Mouse (Mus musculus): Measurements from ENCODE around the gene Neurl4. TPM values are rescaled to one million over a fixed set of nuclear protein-coding genes. Genes with fewer than 3 reads are reported as not detected.

The Neurl4 gene
- polyA plus RNA-seq, 1 experiment from 2014 or later: 12.5 TPM

- no peak overlapping the region for H3K9ac ChIP-seq
- H3K36me3 ChIP-seq (ENCODE audit: insufficient read depth): no peaks in the 10 kb centered on the region
- H3K4me3 ChIP-seq (ENCODE audit: low read depth, low read length): no peak overlapping the region
- WGBS: 40% methylated on average over 8 of the region's 8 CpGs
- H3K27ac ChIP-seq (ENCODE audit: low read depth): no peak overlapping the region; the same call in 1 of the 2 replicates
- H3K4me2 ChIP-seq: no peak overlapping the region
- no peak for TF ChIP-seq CTCF (IDR thresholded peaks at IDR 0.05; ENCODE audit: low read depth)
- ATAC-seq (ENCODE audit: insufficient read depth) (no peak), DNase-seq (no peak)
- no peaks in the 10 kb centered on the region for H3K9me3 ChIP-seq (ENCODE audit: low read depth, low read length)
- H3K4me1 ChIP-seq (ENCODE audit: insufficient read depth): no peaks in the 10 kb centered on the region
- H3K27me3 ChIP-seq (ENCODE audit: insufficient read depth, low read length): peaks cover under 1% of the 10 kb centered on the region; the same call in 1 of the 2 replicates
Observed at GRCm38 (mm10) chr11:69864138-69864860, 36.6 kb upstream of the Neurl4 start.

DNA sequence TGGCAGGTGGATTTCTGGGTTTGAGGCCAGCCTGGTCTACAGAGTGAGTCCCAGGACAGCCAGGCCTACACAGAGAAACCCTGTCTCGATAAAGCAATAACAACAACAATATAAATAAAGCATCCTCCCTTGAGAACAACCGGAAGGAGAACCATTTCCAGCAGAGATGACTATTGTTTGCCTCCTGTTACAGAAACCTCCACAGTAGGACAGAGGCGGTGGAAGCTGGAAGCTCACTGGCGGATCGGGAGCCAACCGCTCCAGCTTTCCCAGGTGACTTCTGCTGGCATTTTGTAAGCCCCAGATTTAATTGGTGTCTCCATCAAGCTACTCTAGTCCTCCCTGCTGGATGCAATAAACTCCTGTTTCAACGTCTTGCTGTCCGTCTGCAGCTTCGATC, 35.3 kb upstream of the Neurl4 start:
- ATAC-seq (ENCODE audit: insufficient read depth) (no peak), DNase-seq (no peak)
- Histone ChIP-seq H3K36me3 (ENCODE audit: insufficient read depth) (no peaks in the 10 kb centered on the region), H3K27ac (ENCODE audit: low read depth) (no peak overlapping the region), H3K4me1 (ENCODE audit: insufficient read depth) (no peaks in the 10 kb centered on the region), H3K27me3 (ENCODE audit: insufficient read depth, low read length) (no peaks in the 10 kb centered on the region), H3K9ac (no peak overlapping the region), H3K4me3 (ENCODE audit: low read depth, low read length) (no peak overlapping the region), H3K4me2 (no peak overlapping the region), H3K9me3 (ENCODE audit: low read depth, low read length) (no peaks in the 10 kb centered on the region)
- 79% methylated on average over 9 of the region's 9 CpGs for WGBS
- TF ChIP-seq CTCF (IDR thresholded peaks at IDR 0.05; ENCODE audit: low read depth): no peak

- DNase-seq (no peak), ATAC-seq (ENCODE audit: insufficient read depth) (no peak)
- WGBS: 56% methylated on average over 9 of the region's 9 CpGs
- no peaks in the 10 kb centered on the region for H3K4me1 ChIP-seq (ENCODE audit: insufficient read depth)
- no peak overlapping the region for H3K4me3 ChIP-seq (ENCODE audit: low read depth, low read length)
- no peaks in the 10 kb centered on the region for H3K36me3 ChIP-seq (ENCODE audit: insufficient read depth)
- H3K9me3 ChIP-seq (ENCODE audit: low read depth, low read length): no peaks in the 10 kb centered on the region
- TF ChIP-seq CTCF (IDR thresholded peaks at IDR 0.05; ENCODE audit: low read depth): no peak
- H3K9ac ChIP-seq: no peak overlapping the region
- no peak overlapping the region for H3K4me2 ChIP-seq
- no peak overlapping the region for H3K27ac ChIP-seq (ENCODE audit: low read depth)
- no peaks in the 10 kb centered on the region for H3K27me3 ChIP-seq (ENCODE audit: insufficient read depth, low read length)
Observed at GRCm38 (mm10) chr11:69867335-69867734, 33.5 kb upstream of the Neurl4 start.

DNA sequence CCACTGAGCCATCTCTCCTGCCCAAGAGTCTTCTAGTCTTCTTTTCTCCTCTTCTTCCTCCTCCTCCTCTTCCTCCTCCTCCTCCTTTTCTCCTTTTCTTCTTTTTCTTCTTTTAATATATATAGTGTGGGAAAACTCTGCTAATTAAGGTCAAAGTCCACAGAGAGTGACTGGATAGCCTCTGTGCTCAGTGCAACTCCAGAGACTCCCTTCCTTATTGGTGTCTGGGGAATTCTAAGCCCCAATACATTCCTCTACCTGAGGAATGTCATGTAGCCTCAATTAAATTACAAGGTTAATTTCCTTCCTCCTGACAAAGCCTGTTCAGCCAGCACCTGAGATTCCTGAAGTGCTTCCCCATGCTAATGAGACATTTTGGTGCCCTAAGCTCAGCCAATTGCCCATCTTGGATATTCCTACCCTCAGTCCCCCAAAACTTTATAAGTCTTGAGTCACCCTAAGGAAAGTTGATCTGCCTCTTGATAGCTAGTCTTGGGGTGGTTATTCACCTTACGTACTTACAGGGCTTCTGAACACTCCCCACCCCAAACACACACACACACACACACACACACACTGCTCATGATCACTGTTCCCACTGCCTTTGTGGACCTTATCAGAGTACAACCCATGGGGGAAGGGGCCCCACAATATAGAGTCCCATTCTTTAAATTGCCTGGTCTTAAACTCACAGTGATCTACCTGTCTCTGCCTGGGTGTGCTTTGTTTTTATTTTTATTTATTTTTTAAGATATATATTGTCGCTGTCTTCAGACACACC, 30.4 kb upstream of the Neurl4 start:
- ATAC-seq (ENCODE audit: insufficient read depth) (no peak), DNase-seq (no peak)
- Histone ChIP-seq H3K4me1 (ENCODE audit: insufficient read depth) (no peaks in the 10 kb centered on the region), H3K9me3 (ENCODE audit: low read depth, low read length) (no peaks in the 10 kb centered on the region), H3K9ac (no peak overlapping the region), H3K27me3 (ENCODE audit: insufficient read depth, low read length) (no peaks in the 10 kb centered on the region), H3K4me3 (ENCODE audit: low read depth, low read length) (no peak overlapping the region), H3K27ac (ENCODE audit: low read depth) (no peak overlapping the region), H3K36me3 (ENCODE audit: insufficient read depth) (no peaks in the 10 kb centered on the region), H3K4me2 (no peak overlapping the region)
- WGBS: 82% methylated on average over 2 of the region's 2 CpGs
- no peak for TF ChIP-seq CTCF (IDR thresholded peaks at IDR 0.05; ENCODE audit: low read depth)

DNA sequence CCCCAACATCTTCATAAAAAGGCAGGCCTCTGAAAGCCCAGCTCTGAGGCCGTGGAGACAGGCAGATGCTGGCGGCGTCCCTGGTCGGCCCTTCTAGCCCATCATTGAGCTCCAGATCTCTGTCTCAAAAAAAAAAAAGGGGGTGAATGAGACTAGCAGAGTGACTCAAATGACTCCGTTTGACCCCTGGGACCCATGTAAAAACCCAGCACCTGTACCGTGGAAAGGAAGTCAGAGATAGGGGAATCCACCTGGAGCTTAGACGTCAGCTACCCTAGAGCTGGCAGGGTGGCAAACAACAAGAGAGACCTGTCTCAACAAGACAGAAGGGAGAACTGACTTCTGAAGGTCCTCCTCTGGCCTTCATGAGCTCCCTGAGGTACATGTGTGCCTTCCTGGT, 29.1 kb upstream of the Neurl4 start:
- Histone ChIP-seq H3K27ac (ENCODE audit: low read depth) (no peak overlapping the region), H3K4me1 (ENCODE audit: insufficient read depth) (peaks cover 6% of the 10 kb centered on the region; the same call in 1 of the 2 replicates), H3K4me2 (no peak overlapping the region), H3K9me3 (ENCODE audit: low read depth, low read length) (no peaks in the 10 kb centered on the region), H3K36me3 (ENCODE audit: insufficient read depth) (no peaks in the 10 kb centered on the region), H3K9ac (no peak overlapping the region), H3K4me3 (ENCODE audit: low read depth, low read length) (no peak overlapping the region), H3K27me3 (ENCODE audit: insufficient read depth, low read length) (no peaks in the 10 kb centered on the region)
- WGBS: 83% methylated on average over 7 of the region's 7 CpGs
- ATAC-seq (ENCODE audit: insufficient read depth) (no peak), DNase-seq (no peak)
- TF ChIP-seq CTCF (IDR thresholded peaks at IDR 0.05; ENCODE audit: low read depth): no peak

DNA sequence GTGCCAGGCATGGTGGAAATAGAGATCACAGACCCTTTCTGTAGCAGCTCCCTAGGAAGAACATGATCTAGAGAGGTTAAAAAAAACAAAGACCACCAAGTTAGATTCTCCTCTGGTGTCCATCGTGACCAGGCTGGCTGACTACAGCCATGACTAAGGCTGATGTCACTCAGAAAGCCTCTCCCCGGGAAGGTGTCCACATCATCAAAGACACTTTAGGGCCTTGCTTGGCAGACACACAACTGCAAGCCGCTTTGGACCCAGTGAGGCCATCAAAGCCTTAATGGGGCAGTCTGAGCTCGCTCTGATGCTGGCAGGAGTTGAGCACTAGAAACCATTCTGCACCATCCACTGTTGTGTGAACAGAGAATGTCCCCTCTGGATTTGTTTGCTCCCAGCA, 28.4 kb upstream of the Neurl4 start:
- H3K27ac ChIP-seq (ENCODE audit: low read depth): no peak overlapping the region
- ATAC-seq (ENCODE audit: insufficient read depth) (no peak), DNase-seq (no peak)
- H3K9me3 ChIP-seq (ENCODE audit: low read depth, low read length): no peaks in the 10 kb centered on the region
- WGBS: 75% methylated on average over 4 of the region's 4 CpGs
- no peak overlapping the region for H3K9ac ChIP-seq
- peaks cover 6% of the 10 kb centered on the region; the same call in 1 of the 2 replicates for H3K4me1 ChIP-seq (ENCODE audit: insufficient read depth)
- no peaks in the 10 kb centered on the region for H3K36me3 ChIP-seq (ENCODE audit: insufficient read depth)
- no peak overlapping the region for H3K4me3 ChIP-seq (ENCODE audit: low read depth, low read length)
- no peak for TF ChIP-seq CTCF (IDR thresholded peaks at IDR 0.05; ENCODE audit: low read depth)
- H3K4me2 ChIP-seq: no peak overlapping the region
- no peaks in the 10 kb centered on the region for H3K27me3 ChIP-seq (ENCODE audit: insufficient read depth, low read length)

DNA sequence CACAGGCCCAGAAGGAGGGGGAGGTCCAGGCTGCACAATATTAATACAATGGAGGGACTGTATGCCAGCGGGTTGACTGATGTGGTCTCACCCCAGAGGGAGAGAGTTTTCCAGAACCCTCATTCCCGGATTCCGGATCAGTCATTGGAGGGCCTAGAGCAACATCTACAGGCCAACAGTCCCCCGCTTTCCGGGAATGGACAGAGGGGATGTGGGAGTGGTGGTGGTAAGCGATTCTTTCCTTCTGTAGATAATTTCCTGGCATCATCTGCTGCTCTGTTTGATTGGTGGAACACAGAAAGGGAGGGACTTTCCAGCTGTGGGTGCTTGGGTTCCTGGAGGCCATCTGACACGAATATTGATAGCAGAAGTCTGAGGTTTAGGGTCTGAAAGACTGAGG, 24.7 kb upstream of the Neurl4 start:
- Histone ChIP-seq H3K27me3 (ENCODE audit: insufficient read depth, low read length) (no peaks in the 10 kb centered on the region), H3K4me2 (no peak overlapping the region; the same call in 1 of the 2 replicates), H3K9me3 (ENCODE audit: low read depth, low read length) (no peaks in the 10 kb centered on the region), H3K27ac (ENCODE audit: low read depth) (peak overlapping the region; percentile 70), H3K4me3 (ENCODE audit: low read depth, low read length) (no peak overlapping the region), H3K4me1 (ENCODE audit: insufficient read depth) (peaks cover 16% of the 10 kb centered on the region), H3K36me3 (ENCODE audit: insufficient read depth) (no peaks in the 10 kb centered on the region), H3K9ac (no peak overlapping the region)
- DNase-seq (peak; percentile 71), ATAC-seq (ENCODE audit: insufficient read depth) (peak; percentile 16; the same call in 1 of the 2 replicates)
- TF ChIP-seq CTCF (IDR thresholded peaks at IDR 0.05; ENCODE audit: low read depth): no peak; the same call in 1 of the 2 replicates
- WGBS: 20% methylated on average over 7 of the region's 7 CpGs

All from lung, embryonic 14.5 days (tissue).